ENCODE assay signal across 10 mouse cellular contexts in genomic region chr13:52976130-52976509, GRCm38 (mm10). TPM values are rescaled to one million over a fixed set of nuclear protein-coding genes. Genes with fewer than 3 reads are reported as not detected.
DNase-seq lines count a peak whose midpoint lies in the region; ATAC-seq and TF ChIP-seq lines count a peak whose summit lies in the region.
"Had no signal": no experiment of that assay in that cellular context is flagged by ENCODE, and none has a peak within 500 bp of the region (broad histone marks: within the 10 kb centered on the region; RNA-seq: fewer than 3 reads in every experiment).

No protein-coding gene starts in this region.

- no peaks in the 10 kb centered on the region for H3K9me3 ChIP-seq in heart, embryonic 15.5 days (replicated peaks)
- no peaks in the 10 kb centered on the region for H3K9me3 ChIP-seq in forebrain, embryonic 15.5 days
- no peaks in the 10 kb centered on the region for H3K9me3 ChIP-seq in limb, embryonic 10.5 days (replicated peaks)
- H3K9me3 ChIP-seq: limb, embryonic 15.5 days had no signal

- H3K4me1 ChIP-seq in heart, embryonic 15.5 days (replicated peaks): peaks cover 64% of the 10 kb centered on the region
- H3K4me1 ChIP-seq in forebrain, embryonic 15.5 days: peaks cover 30% of the 10 kb centered on the region
- H3K4me1 ChIP-seq in limb, embryonic 10.5 days: peaks cover 64% of the 10 kb centered on the region
- H3K4me1 ChIP-seq in thymus, adult 2 months (replicated peaks; ENCODE audit: control insufficient read depth, insufficient read depth, low read length): peaks cover 12% of the 10 kb centered on the region

- TF ChIP-seq CTCF in thymus, adult 2 months (IDR thresholded peaks at IDR 0.05; ENCODE audit: borderline replicate concordance, control insufficient read depth, extremely low read depth, insufficient read depth, low read length, poor library complexity): no peak

- H3K36me3 ChIP-seq in heart, embryonic 15.5 days: no peaks in the 10 kb centered on the region
- H3K36me3 ChIP-seq in forebrain, embryonic 15.5 days: no peaks in the 10 kb centered on the region
- 0 out of 2 replicates have a peak, but pooled peaks cover 1% of the 10 kb centered on the region for H3K36me3 ChIP-seq in limb, embryonic 10.5 days
- no peaks in the 10 kb centered on the region for H3K36me3 ChIP-seq in thymus, adult 2 months (ENCODE audit: control insufficient read depth, insufficient read depth, low read length)
- H3K36me3 ChIP-seq: limb, embryonic 15.5 days had no signal

- no peaks in the 10 kb centered on the region for H3K27me3 ChIP-seq in heart, embryonic 15.5 days
- H3K27me3 ChIP-seq in forebrain, embryonic 15.5 days: no peaks in the 10 kb centered on the region
- no peaks in the 10 kb centered on the region for H3K27me3 ChIP-seq in limb, embryonic 10.5 days (ENCODE audit: low read depth, poor library complexity, severe bottlenecking)
- H3K27me3 ChIP-seq in thymus, adult 2 months (ENCODE audit: control insufficient read depth, insufficient read depth, low read length): peaks cover 15% of the 10 kb centered on the region
- H3K27me3 ChIP-seq: limb, embryonic 15.5 days had no signal

- H3K27ac ChIP-seq in heart, embryonic 15.5 days: peak overlapping the region; percentile 98
- H3K27ac ChIP-seq in forebrain, embryonic 15.5 days (replicated peaks): no peak overlapping the region
- H3K27ac ChIP-seq in limb, embryonic 10.5 days: peak overlapping the region; percentile 97
- H3K27ac ChIP-seq in thymus, adult 2 months (ENCODE audit: control insufficient read depth, insufficient read depth, low read length): no peak overlapping the region
- H3K27ac ChIP-seq: limb, embryonic 15.5 days had no signal

- no peak for TF ChIP-seq POLR2A in thymus, adult 2 months (IDR thresholded peaks at IDR 0.05; ENCODE audit: control insufficient read depth, extremely low read depth, insufficient read depth, low read length, poor library complexity)

- H3K9ac ChIP-seq in heart, embryonic 15.5 days: no peak overlapping the region; the same call in 1 of the 2 replicates
- H3K9ac ChIP-seq in forebrain, embryonic 15.5 days (replicated peaks): 0 out of 2 replicates have a peak overlapping the region, but pooled peaks have one; percentile 11
- H3K9ac ChIP-seq: limb, embryonic 15.5 days had no signal

- H3K4me2 ChIP-seq in heart, embryonic 15.5 days: peak overlapping the region; percentile 86
- peak overlapping the region; percentile 96 for H3K4me2 ChIP-seq in forebrain, embryonic 15.5 days (replicated peaks)

- no peak for ATAC-seq in heart, embryonic 15.5 days (replicated peaks; ENCODE audit: insufficient number of reproducible peaks, insufficient read depth, low FRiP score, low read depth)
- ATAC-seq in forebrain, embryonic 15.5 days (replicated peaks): no peak
- ATAC-seq in monocyte, adult 5-6 weeks (replicated peaks; ENCODE audit: insufficient number of reproducible peaks, low FRiP score, low TSS enrichment, poor library complexity, severe bottlenecking): no peak

- no peak for DNase-seq in heart, adult 18-20 months
- DNase-seq in adipocyte (ENCODE audit: low spot score): peak; percentile 77
- DNase-seq in limb, embryonic 10.5 days (ENCODE audit: low spot score): peak; percentile 74
- no peak for DNase-seq in thymus, adult 2 months
- DNase-seq in gastrocnemius, postnatal 4 days (ENCODE audit: low spot score in 2 of 2): no peak
- DNase-seq: gastrocnemius, postnatal 14 days had no signal

- peak overlapping the region; percentile 24; the same call in 1 of the 2 replicates for H3K4me3 ChIP-seq in heart, embryonic 15.5 days
- peak overlapping the region; percentile 97 for H3K4me3 ChIP-seq in forebrain, embryonic 15.5 days
- peak overlapping the region; percentile 88 for H3K4me3 ChIP-seq in limb, embryonic 10.5 days
- no peak overlapping the region for H3K4me3 ChIP-seq in thymus, adult 2 months (ENCODE audit: control insufficient read depth, insufficient read depth, low read length)
- H3K4me3 ChIP-seq: limb, embryonic 15.5 days had no signal

- WGBS in heart, embryonic 15.5 days: 48% methylated on average over 8 of the region's 8 CpGs
- WGBS in forebrain, embryonic 15.5 days: 5% methylated on average over 8 of the region's 8 CpGs
- 13% methylated on average over 8 of the region's 8 CpGs for WGBS in limb, embryonic 10.5 days
- WGBS in thymus, adult 2 months: 83% methylated on average over 8 of the region's 8 CpGs

RNA-seq across cellular contexts. Expression of gene Nfil3, which starts 4.8 kb away (rescaled TPM):
- 37.1 and 40.5 TPM in 2 replicates for polyA plus RNA-seq in heart, embryonic 15.5 days (2015; fragmentation: Nextera tagmentation; extraction: Ambion mirVana)
- total RNA-seq in heart, adult 18-20 months (2021): 10 to 100 TPM; 33.9 to 36.7 TPM
- polyA plus RNA-seq in forebrain, embryonic 15.5 days (2015; fragmentation: Nextera tagmentation; extraction: Ambion mirVana): 55.6 and 56.4 TPM in 2 replicates
- 34.9 and 43.0 TPM in 2 replicates for polyA plus RNA-seq in limb, embryonic 10.5 days (2016; fragmentation: Nextera tagmentation; extraction: Ambion mirVana)
- 2.5 and 2.9 TPM in 2 replicates for polyA plus RNA-seq in thymus, adult 2 months (2012; rRNA removed)
- total RNA-seq in monocyte, adult 5-6 weeks (2017): 97.8 to 144 TPM (median 137 TPM) in 3 replicates
- 10 to 100 TPM; 21.0 to 22.8 TPM for total RNA-seq in gastrocnemius, postnatal 4 days (2021)

RNA-seq across cellular contexts. Expression of gene Auh, which starts 46.6 kb away (rescaled TPM):
- 51.7 and 53.8 TPM in 2 replicates for polyA plus RNA-seq in heart, embryonic 15.5 days (2015; fragmentation: Nextera tagmentation; extraction: Ambion mirVana)
- total RNA-seq in heart, adult 18-20 months (2021): 100 to 1,000 TPM; 163 to 164 TPM
- 62.8 and 63.4 TPM in 2 replicates for polyA plus RNA-seq in forebrain, embryonic 15.5 days (2015; fragmentation: Nextera tagmentation; extraction: Ambion mirVana)
- 34.2 and 35.0 TPM in 2 replicates for polyA plus RNA-seq in limb, embryonic 10.5 days (2016; fragmentation: Nextera tagmentation; extraction: Ambion mirVana)
- polyA plus RNA-seq in thymus, adult 2 months (2012; rRNA removed): 47.8 and 48.5 TPM in 2 replicates
- 67.6 to 97.6 TPM (median 69.5 TPM) in 3 replicates for total RNA-seq in monocyte, adult 5-6 weeks (2017)
- 10 to 100 TPM; 46.6 to 47.2 TPM for total RNA-seq in gastrocnemius, postnatal 4 days (2021)

Comparison
In these comparisons a context has a peak if more than half of its experiments do, and no peak if none do; other contexts are left out.
1. H3K27ac ChIP-seq: peak in heart, embryonic 15.5 days (single experiment) and limb, embryonic 10.5 days (single experiment); none in forebrain, embryonic 15.5 days (single experiment) and thymus, adult 2 months (single experiment).
2. DNase-seq: peak in adipocyte (single experiment) and limb, embryonic 10.5 days (single experiment); none in heart, adult 18-20 months (0 of 2), thymus, adult 2 months (single experiment) and gastrocnemius, postnatal 4 days (0 of 2).